Mouse (Mus musculus): ENCODE measurements around the gene Esrra. TPM values are rescaled to one million over a fixed set of nuclear protein-coding genes. Genes with fewer than 3 reads are reported as not detected.

Esrra gene
- 85.7 and 188 TPM in 2 replicates for polyA plus RNA-seq (2012; ENCODE audit: low replicate concordance)

DNA sequence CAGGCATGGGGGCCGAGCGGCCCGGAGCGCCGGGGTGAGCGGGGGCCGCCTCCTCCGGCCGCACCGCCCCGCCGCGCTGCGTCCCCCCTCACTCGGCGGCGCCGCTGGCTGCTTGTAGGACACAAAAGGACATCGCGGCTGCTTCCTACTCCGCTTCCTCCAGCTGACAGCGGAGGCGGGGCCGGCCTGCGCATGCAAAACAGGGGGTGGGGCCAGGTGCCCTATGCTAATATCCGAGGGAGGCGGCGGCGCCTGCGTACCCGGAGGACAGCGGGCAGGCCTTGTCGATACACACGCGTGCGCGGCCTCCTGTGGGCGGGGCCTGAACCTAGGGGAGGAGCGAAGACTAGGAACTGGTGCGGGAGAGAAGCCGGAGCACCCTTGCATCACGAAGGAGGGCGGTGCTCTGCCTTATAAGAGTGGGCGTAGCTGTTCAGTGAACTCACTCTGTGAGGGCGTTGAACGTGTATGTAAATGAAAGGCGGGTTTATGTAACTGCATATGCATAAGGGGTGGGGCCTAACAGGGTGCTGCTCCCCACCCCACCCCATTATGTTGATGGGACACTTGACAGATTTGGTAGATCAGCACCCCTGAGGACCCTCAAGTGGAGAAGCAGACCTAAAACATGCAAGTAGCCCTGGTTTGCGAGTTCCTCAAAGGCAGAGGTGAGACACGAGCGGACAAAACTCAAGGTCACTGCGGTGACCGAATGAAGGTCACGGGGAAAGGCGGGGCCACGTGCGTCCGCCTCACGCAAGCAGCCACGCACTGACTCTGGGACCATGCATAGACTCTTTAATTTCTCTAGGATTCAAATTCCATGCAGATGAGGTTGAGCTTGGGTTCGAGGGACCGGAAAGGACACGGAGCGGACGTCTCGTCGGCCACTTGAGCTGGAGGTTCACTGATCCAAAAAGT, at the start of gene Esrra:
Esrra (minus strand) TSS at position 167 of the 921 bp plus-strand sequence.

DNA sequence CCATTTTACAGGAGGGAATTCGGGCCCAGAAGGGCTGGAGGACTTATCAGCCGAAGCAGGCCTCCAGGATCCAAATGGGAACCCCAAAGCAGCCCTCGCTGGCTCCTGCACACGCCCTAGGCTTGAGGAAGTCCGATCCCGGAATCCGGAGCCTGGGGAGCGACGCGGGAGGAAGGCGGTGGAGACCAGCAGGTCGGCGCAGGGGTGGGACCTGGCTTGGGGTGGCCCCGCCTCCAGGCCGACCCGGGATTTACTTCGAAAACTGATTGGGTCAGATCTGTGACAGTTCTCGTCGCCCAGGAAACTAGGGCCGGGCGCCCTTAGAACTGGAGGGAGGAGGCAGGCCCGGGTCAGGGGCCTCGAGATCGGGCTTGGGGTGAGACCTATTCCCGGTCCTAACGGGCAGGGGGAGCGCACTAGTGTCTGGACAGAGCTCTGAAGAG, 20.7 kb upstream of the Esrra start, which contains the start of gene Gpr137:
Gpr137 (minus strand) TSS at position 232 of the 443 bp plus-strand sequence.

DNA sequence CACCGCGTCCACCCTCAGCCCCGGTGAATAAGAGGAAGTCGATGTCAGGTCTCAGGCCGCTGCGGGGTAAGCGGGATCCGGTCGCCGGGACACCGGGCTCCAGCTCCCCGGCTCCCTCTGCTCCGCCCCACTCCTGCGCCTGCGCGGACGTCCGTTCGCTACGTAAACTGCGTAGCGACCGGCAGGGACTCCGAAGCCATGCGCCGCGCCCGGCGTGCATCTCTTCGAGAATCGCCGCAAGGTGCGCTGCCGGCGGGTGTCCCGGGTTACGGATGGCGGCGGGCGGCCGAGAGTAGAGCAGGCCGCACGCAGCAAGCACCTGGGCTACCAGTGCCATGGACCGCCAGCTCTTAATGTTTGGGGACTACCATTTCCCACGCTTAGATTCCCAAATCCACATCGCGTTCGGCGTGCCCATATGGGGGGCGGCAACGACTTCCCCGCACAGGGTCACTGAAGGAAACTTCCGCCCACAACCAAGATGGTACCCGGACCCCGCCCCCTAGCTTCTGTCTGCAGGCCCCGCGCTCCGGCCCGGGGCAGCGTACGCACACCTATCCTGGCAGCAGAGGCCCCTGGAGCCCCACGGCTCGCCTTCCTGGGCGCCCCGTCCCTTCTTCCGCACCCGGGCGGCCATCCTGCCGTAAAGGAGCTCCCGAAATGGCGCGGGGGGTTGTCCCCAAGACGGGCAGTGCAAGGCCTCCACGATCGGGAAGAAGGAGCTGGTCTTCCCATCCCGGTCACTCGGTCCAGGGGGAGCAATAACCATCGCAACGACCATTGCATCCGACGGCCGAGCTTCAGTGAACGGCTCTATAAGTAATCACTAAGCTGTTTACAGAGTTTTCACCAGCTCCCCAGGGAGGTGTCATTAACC, 20.0 kb upstream of the Esrra start, which contains the start of gene Bad:
Bad (plus strand) TSS at position 490 of the 877 bp plus-strand sequence.

DNA sequence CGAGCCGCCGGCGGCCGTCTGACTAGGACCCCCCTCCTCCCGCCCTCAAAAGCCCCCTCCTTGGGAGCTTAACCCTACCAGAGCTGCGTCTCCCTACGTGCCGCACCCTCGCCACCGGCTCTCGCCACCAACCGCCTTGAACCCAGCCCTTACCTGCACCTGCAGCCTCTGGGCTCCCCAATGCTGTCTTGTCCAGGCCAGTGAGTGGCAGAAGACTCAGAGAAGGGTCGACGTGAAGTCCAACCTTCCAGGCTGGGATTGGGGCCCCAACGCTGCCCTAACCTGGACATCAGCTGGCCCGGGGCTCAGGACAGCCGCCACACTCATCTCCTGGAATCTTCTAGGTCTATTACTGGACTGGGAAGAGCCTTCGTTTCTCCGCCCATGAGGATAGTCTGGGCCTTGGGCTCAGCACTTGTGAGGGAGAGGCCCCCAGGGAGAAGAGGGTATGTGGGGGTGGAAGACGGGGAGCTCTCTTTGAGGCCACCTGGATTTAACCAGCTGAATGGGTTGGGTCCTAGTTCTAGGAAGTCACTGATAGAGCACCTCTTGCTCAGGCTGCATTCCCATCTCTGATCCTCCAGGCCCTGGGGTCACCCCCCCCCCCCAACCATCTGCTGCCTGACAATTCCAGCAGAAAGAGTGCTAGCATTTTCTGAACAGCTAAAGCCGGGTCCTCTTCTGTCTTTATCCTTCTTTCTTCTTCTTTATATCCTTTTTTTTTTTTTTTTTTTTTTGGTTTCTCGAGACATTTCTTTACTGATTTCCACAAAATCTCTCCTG, 12.8 kb upstream of the Esrra start, which contains the start of gene Kcnk4:
Kcnk4 (minus strand) TSS at position 321 of the 783 bp plus-strand sequence.

DNA sequence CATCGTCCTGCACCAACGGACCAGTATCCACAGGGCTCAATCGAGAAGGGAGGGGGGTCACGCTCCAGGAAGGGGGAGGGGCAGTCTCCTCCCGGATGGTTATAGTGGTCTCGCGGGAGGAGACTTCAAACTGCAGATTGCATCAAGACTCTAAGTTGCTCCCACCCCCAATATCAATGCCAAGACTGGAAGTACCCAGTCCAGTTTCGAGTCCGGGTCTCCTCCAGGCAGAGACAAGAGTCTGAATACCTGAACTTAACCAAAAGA, 3.6 kb upstream of the Esrra start, which contains the start of gene Catsperz:
Catsperz (minus strand) TSS at position 74 of the 267 bp plus-strand sequence.

DNA sequence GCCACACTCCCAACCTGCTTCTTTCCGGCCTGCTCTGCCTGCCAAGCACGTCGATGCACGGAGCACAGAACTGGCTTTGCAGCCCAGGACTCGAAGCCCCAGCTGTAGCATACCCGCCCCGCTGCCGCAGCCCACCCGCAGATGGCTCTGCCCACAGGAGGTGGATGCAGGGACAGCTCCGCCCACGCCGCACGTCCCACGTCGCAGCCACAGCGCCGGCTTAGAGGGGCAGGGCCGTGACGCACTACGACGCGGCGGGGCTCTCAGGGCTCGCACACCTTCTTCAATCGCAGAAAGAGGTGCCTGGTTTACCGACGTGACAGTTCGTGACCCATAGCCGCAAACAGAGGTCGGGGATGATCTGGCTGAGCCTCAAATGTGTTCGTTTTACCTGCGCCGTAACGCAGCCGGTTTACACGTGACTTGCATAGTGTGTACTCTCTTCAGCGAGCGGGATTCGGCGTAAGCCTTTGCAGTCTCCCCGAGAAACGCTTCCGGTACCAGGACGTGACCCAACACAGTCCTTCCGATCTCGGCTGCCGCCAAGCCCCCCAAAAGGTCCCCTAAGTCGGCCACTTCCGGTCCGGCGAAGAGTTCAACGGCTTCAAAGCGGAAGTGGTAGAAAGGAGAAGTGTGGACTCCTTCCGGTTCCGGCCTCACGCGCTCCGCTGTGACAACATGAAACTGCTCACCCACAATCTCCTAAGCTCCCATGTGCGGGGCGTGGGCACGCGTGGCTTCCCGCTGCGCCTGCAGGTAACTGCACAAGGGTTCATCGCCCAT, 11.9 kb downstream of the Esrra start, which contains the start of the genes Trmt112 and Prdx5:
Trmt112 (plus strand) TSS at position 192 of the 783 bp plus-strand sequence.
Prdx5 (minus strand) TSS at position 600 of the 783 bp plus-strand sequence.

Other genes starting within 250 kb of the Esrra start
- gene Rps6ka4, start 81.2 kb downstream of the Esrra start, polyA plus RNA-seq (2012; ENCODE audit: low replicate concordance): 45.5 and 86.2 TPM in 2 replicates
- 58.3 and 173 TPM in 2 replicates for gene Ccdc88b, start 63.6 kb downstream of the Esrra start, polyA plus RNA-seq (2012; ENCODE audit: low replicate concordance)
- gene Trmt112, start 12.1 kb downstream of the Esrra start, polyA plus RNA-seq (2012; ENCODE audit: low replicate concordance): 109 and 179 TPM in 2 replicates
- 235 and 243 TPM in 2 replicates for gene Prdx5, start 11.7 kb downstream of the Esrra start, polyA plus RNA-seq (2012; ENCODE audit: low replicate concordance)
- 0.13 TPM in 1 of 2 replicates, not detected in the other for gene Catsperz, start 3.6 kb upstream of the Esrra start, polyA plus RNA-seq (2012; ENCODE audit: low replicate concordance)
- not detected in 2 replicates for gene Kcnk4, start 12.7 kb upstream of the Esrra start, polyA plus RNA-seq (2012; ENCODE audit: low replicate concordance)
- gene Bad, start 20.0 kb upstream of the Esrra start, polyA plus RNA-seq (2012; ENCODE audit: low replicate concordance): 51.8 and 69.7 TPM in 2 replicates
- 64.1 and 122 TPM in 2 replicates for gene Gpr137, start 20.7 kb upstream of the Esrra start, polyA plus RNA-seq (2012; ENCODE audit: low replicate concordance)
- gene Ppp1r14b, start 53.2 kb upstream of the Esrra start, polyA plus RNA-seq (2012; ENCODE audit: low replicate concordance): 184 and 260 TPM in 2 replicates
- gene Plcb3, start 54.7 kb upstream of the Esrra start, polyA plus RNA-seq (2012; ENCODE audit: low replicate concordance): 19.1 and 35.7 TPM in 2 replicates
- gene Fkbp2, start 58.7 kb upstream of the Esrra start, polyA plus RNA-seq (2012; ENCODE audit: low replicate concordance): 149 and 301 TPM in 2 replicates
- gene Vegfb, start 65.8 kb upstream of the Esrra start, polyA plus RNA-seq (2012; ENCODE audit: low replicate concordance): 55.0 and 101 TPM in 2 replicates
- 38.4 and 52.0 TPM in 2 replicates for gene Dnajc4, start 70.8 kb upstream of the Esrra start, polyA plus RNA-seq (2012; ENCODE audit: low replicate concordance)
- 15.5 and 16.2 TPM in 2 replicates for gene Nudt22, start 74.3 kb upstream of the Esrra start, polyA plus RNA-seq (2012; ENCODE audit: low replicate concordance)
- gene Trpt1, start 74.3 kb upstream of the Esrra start, polyA plus RNA-seq (2012; ENCODE audit: low replicate concordance): 3.4 and 3.5 TPM in 2 replicates
- 376 and 794 TPM in 2 replicates for gene Fermt3, start 97.7 kb upstream of the Esrra start, polyA plus RNA-seq (2012; ENCODE audit: low replicate concordance)
- gene Stip1, start 118.2 kb upstream of the Esrra start, polyA plus RNA-seq (2012; ENCODE audit: low replicate concordance): 21.6 and 62.7 TPM in 2 replicates
- gene Macrod1, start 135.0 kb upstream of the Esrra start, polyA plus RNA-seq (2012; ENCODE audit: low replicate concordance): 16.2 and 22.9 TPM in 2 replicates
- 0.04 TPM in 1 of 2 replicates, not detected in the other for gene Flrt1, start 183.9 kb upstream of the Esrra start, polyA plus RNA-seq (2012; ENCODE audit: low replicate concordance)

Measured in hematopoietic multipotent progenitor cell, adult 10-12 weeks (in vitro differentiated cells).